Mouse (Mus musculus) left cerebral cortex, adult 6 months (tissue): ENCODE results near the gene Gm20795. TPM values are rescaled to one million over a fixed set of nuclear protein-coding genes. Genes with fewer than 3 reads are reported as not detected.

Experiments used
- long read RNA-seq, 2 experiments: library from polyadenylated mRNA; unstranded; transcript quantifications; one replicate each; pipeline ENCODE4 v2.0.0; 2019 to 2020
- polyA plus RNA-seq: library from polyadenylated mRNA; unstranded; fragments of <200 nt; fragmentation: Nextera tagmentation; gene quantifications from 2 replicates; pipeline ENCODE4 v1.2.3, GENCODE M21; 2021

Gene Gm20795
- not detected in 2 replicates for polyA plus RNA-seq
- long read RNA-seq, experiment 1 = 0 reads
- long read RNA-seq, experiment 2 = 0 reads

GRCm38 (mm10) chrY:40804614-40805013, at the start of gene Gm20795:
Gene Gm20795, plus strand, starts transcription at chrY:40804914.

DNA sequence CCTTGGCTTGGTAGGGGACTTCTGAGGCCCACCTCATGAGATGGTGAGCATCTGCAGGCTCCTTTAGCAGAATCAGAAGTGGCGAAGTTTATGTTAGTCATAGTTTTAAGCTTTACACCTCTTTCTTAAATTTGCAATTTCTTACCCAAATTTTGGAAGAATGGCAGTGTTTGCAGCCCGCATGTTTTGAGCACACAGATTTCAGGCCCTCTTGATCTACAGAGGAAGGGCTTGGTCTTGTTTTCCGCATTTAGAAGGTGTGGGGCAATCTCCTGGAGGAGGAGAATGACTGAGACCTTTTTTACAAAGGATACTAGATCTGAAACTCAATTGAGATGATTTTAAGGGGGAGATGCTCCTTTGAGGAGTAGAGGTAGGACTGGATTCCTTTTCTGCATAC, 29.0 kb upstream of the Gm20795 start, which contains the start of gene Gm21797:
Gene Gm21797, minus strand, starts transcription at position 101 of the 400 bp plus-strand sequence.

Other genes starting within 250 kb of the Gm20795 start
- not detected in 2 replicates for gene Gm21852, start 152.9 kb upstream of the Gm20795 start, polyA plus RNA-seq
- not detected in 2 replicates for gene Gm21797, start 29.1 kb upstream of the Gm20795 start, polyA plus RNA-seq